29 mouse cellular contexts compared by ENCODE assay signal in genomic region chr11:103215355-103215754, GRCm38 (mm10). TPM values are rescaled to one million over a fixed set of nuclear protein-coding genes. Genes with fewer than 3 reads are reported as not detected.
DNase-seq lines count a peak whose midpoint lies in the region; ATAC-seq and TF ChIP-seq lines count a peak whose summit lies in the region.
"Had no signal": no experiment of that assay in that cellular context is flagged by ENCODE, and none has a peak within 500 bp of the region (broad histone marks: within the 10 kb centered on the region; RNA-seq: fewer than 3 reads in every experiment).

No protein-coding gene starts in this region.

- 36% methylated on average over 1 of the region's 1 CpGs for WGBS in liver, embryonic 12.5 days (ENCODE audit: insufficient replicate concordance)

- H3K27me3 ChIP-seq in G1E (ENCODE audit: insufficient read depth, low read length): peaks cover 21% of the 10 kb centered on the region
- H3K27me3 ChIP-seq in liver, embryonic 12.5 days (replicated peaks): peaks cover 44% of the 10 kb centered on the region

- no peak for TF ChIP-seq CTCF in G1E (IDR thresholded peaks at IDR 0.05; ENCODE audit: low read depth, low read length)

- H3K27ac ChIP-seq in liver, embryonic 12.5 days: no peak overlapping the region
- H3K27ac ChIP-seq: embryonic facial prominence, embryonic 10.5 days; heart, embryonic 10.5 days; hindbrain, embryonic 14.5 days; limb, embryonic 12.5 days; stomach, postnatal 0 days had no signal

- H3K9ac ChIP-seq in liver, embryonic 12.5 days: no peak overlapping the region
- H3K9ac ChIP-seq: forebrain, postnatal 0 days; hindbrain, embryonic 14.5 days; limb, embryonic 12.5 days; lung, embryonic 14.5 days had no signal

- no peak overlapping the region for H3K4me3 ChIP-seq in G1E (ENCODE audit: low read depth, low read length)
- H3K4me3 ChIP-seq in liver, embryonic 12.5 days: no peak overlapping the region
- H3K4me3 ChIP-seq: embryonic facial prominence, embryonic 10.5 days; heart, embryonic 10.5 days; limb, embryonic 12.5 days; megakaryocyte, embryonic 14.5 days had no signal

- peaks cover 13% of the 10 kb centered on the region for H3K36me3 ChIP-seq in G1E (replicated peaks)
- H3K36me3 ChIP-seq in liver, embryonic 12.5 days: no peaks in the 10 kb centered on the region
- H3K36me3 ChIP-seq: heart, embryonic 10.5 days had no signal

- peaks cover 7% of the 10 kb centered on the region for H3K9me3 ChIP-seq in G1E (replicated peaks)
- H3K9me3 ChIP-seq in liver, embryonic 12.5 days (replicated peaks): no peaks in the 10 kb centered on the region; the same call in 1 of the 2 replicates

- peak; percentile 28 for DNase-seq in G1E (ENCODE audit: low spot score)
- peak; percentile 13 for DNase-seq in MN1 (ENCODE audit: low spot score)
- DNase-seq in layer of hippocampus, adult 11-12 months (ENCODE audit: low spot score): no peak
- DNase-seq in adrenal gland, adult 8-10 months: no peak
- DNase-seq in retina, embryonic 14.5 days (ENCODE audit: low spot score): no peak
- DNase-seq: adrenal gland, adult 2 months; cerebellum, adult 11 months; cerebellum, adult 9-11 months; forebrain, postnatal 0 days; gastrocnemius, postnatal 36 days; heart, postnatal 4 days; kidney, adult 8-10 months; kidney, postnatal 10 days; lung, embryonic 14.5 days; midbrain, embryonic 14.5 days; right cerebral cortex, postnatal 14 days had no signal

- peaks cover 17% of the 10 kb centered on the region for H3K4me1 ChIP-seq in G1E (ENCODE audit: insufficient read depth, low read depth, low read length)
- peaks cover 23% of the 10 kb centered on the region for H3K4me1 ChIP-seq in liver, embryonic 12.5 days

- H3K4me2 ChIP-seq in liver, embryonic 12.5 days: no peak overlapping the region
- H3K4me2 ChIP-seq: hindbrain, embryonic 14.5 days; limb, embryonic 12.5 days; lung, embryonic 14.5 days had no signal

- peak; percentile 79 for ATAC-seq in G1E (ENCODE audit: extremely low read depth, insufficient number of reproducible peaks, low FRiP score, poor library complexity, severe bottlenecking)
- peak; percentile 66 for ATAC-seq in liver, embryonic 12.5 days
- peak; percentile 53 for ATAC-seq in megakaryocyte progenitor cell, adult 5-6 weeks (replicated peaks; ENCODE audit: poor library complexity)
- ATAC-seq: forebrain, postnatal 0 days; inflammation-experienced regulatory T-cells, adult 6 months had no signal

RNA-seq across cellular contexts. Expression of gene Spata32, which starts 2.9 kb away (rescaled TPM):
- total RNA-seq in G1E (2014; fragmentation: Nextera tagmentation) (not detected in 2 replicates), G1E (2017) (0.16 TPM in 1 of 2 replicates, not detected in the other)
- not detected in 2 replicates for polyA plus RNA-seq in G1E (2012)
- polyA plus RNA-seq in liver, embryonic 12.5 days (2016; fragmentation: Nextera tagmentation; extraction: Ambion mirVana): not detected in 2 replicates
- total RNA-seq in megakaryocyte progenitor cell, adult 5-6 weeks (2015): not detected in 2 replicates
- total RNA-seq in megakaryocyte progenitor cell, adult 5-6 weeks (2017): not detected in 2 replicates
- total RNA-seq in adrenal gland, adult 8-10 months (2022): not detected
- total RNA-seq: adrenal gland, adult 2 months; gastrocnemius, postnatal 36 days; heart, postnatal 4 days had no signal
- polyA plus RNA-seq: adrenal gland, adult 2 months; embryonic facial prominence, embryonic 10.5 days; forebrain, embryonic 11.5 days; heart, embryonic 10.5 days; heart, embryonic 16.5 days; inflammation-experienced regulatory T-cells, adult 6 months; limb, embryonic 12.5 days; lung, embryonic 14.5 days; neural tube, embryonic 11.5 days; stomach, postnatal 0 days; thymus, postnatal 0 days had no signal

RNA-seq across cellular contexts. Expression of gene 1700023F06Rik, which starts 7.0 kb away (rescaled TPM):
- total RNA-seq in G1E (2014; fragmentation: Nextera tagmentation) (not detected in 2 replicates), G1E (2017) (not detected in 2 replicates)
- polyA plus RNA-seq in G1E (2012): not detected in 2 replicates
- polyA plus RNA-seq in liver, embryonic 12.5 days (2016; fragmentation: Nextera tagmentation; extraction: Ambion mirVana): 0.11 TPM in 1 of 2 replicates, not detected in the other
- 0.32 TPM in 1 of 2 replicates, not detected in the other for total RNA-seq in megakaryocyte progenitor cell, adult 5-6 weeks (2015)
- total RNA-seq in megakaryocyte progenitor cell, adult 5-6 weeks (2017): not detected in 2 replicates
- total RNA-seq in adrenal gland, adult 8-10 months (2022): under 1 TPM in 3 of 4 experiments, not detected in 1; 0.27 to 0.83 (median 0.66) TPM
- total RNA-seq: gastrocnemius, postnatal 36 days; heart, postnatal 4 days had no signal
- polyA plus RNA-seq: inflammation-experienced regulatory T-cells, adult 6 months; neural tube, embryonic 11.5 days had no signal

RNA-seq across cellular contexts. Expression of gene Fmnl1, which starts 44.4 kb away (rescaled TPM):
- total RNA-seq in G1E (2014; fragmentation: Nextera tagmentation) (2.7 TPM in 1 of 2 replicates, not detected in the other), G1E (2017) (0.23 TPM in 1 of 2 replicates, not detected in the other)
- polyA plus RNA-seq in G1E (2012): 0.02 and 0.07 TPM in 2 replicates
- 5.2 and 5.7 TPM in 2 replicates for polyA plus RNA-seq in liver, embryonic 12.5 days (2016; fragmentation: Nextera tagmentation; extraction: Ambion mirVana)
- total RNA-seq in megakaryocyte progenitor cell, adult 5-6 weeks (2015): 74.3 and 76.3 TPM in 2 replicates
- total RNA-seq in megakaryocyte progenitor cell, adult 5-6 weeks (2017): 17.3 and 36.5 TPM in 2 replicates
- 10 to 100 TPM; 29.3 to 40.6 (median 30.6) TPM for total RNA-seq in adrenal gland, adult 8-10 months (2022)

RNA-seq across cellular contexts. Expression of gene Map3k14, which starts 51.9 kb away (rescaled TPM):
- total RNA-seq in G1E (2014; fragmentation: Nextera tagmentation) (10.1 and 10.8 TPM in 2 replicates), G1E (2017) (3.3 and 4.9 TPM in 2 replicates)
- polyA plus RNA-seq in G1E (2012): 9.4 and 10.8 TPM in 2 replicates
- polyA plus RNA-seq in liver, embryonic 12.5 days (2016; fragmentation: Nextera tagmentation; extraction: Ambion mirVana): 0.84 and 0.93 TPM in 2 replicates
- total RNA-seq in megakaryocyte progenitor cell, adult 5-6 weeks (2015): 4.5 and 4.8 TPM in 2 replicates
- total RNA-seq in megakaryocyte progenitor cell, adult 5-6 weeks (2017): 3.9 and 4.5 TPM in 2 replicates
- 10 to 100 TPM in 1 of 4 experiments, 1 to 10 TPM in 3; 7.1 to 11.8 (median 9.0) TPM for total RNA-seq in adrenal gland, adult 8-10 months (2022)

Comparison
In these comparisons a context has a peak if more than half of its experiments do, and no peak if none do; other contexts are left out.
1. DNase-seq: peak in G1E (single experiment) and MN1 (single experiment); none in layer of hippocampus, adult 11-12 months (single experiment), adrenal gland, adult 8-10 months (single experiment) and retina, embryonic 14.5 days (single experiment).
2. RNA of gene Fmnl1, which starts 44.4 kb away (total RNA-seq): 17.3 to 76.3 TPM in megakaryocyte progenitor cell, adult 5-6 weeks and 29.3 to 40.6 TPM in adrenal gland, adult 8-10 months; 0.23 to 2.7 TPM in G1E; every median in the first group is over 4 times any median in the second.
3. Peak in every context shown above with its lines, with median percentiles within 50 percentile points of each other: ATAC-seq.